Mouse (Mus musculus): ENCODE results near the gene 9430038I01Rik. TPM values are rescaled to one million over a fixed set of nuclear protein-coding genes. Genes with fewer than 3 reads are reported as not detected.

9430038I01Rik gene
- polyA plus RNA-seq, 1 experiment from 2014 or later, result 16.0 TPM

- H3K9ac ChIP-seq, result no peak overlapping the region
- no peak overlapping the region for H3K4me2 ChIP-seq
- 91% methylated on average over 8 of the region's 8 CpGs for WGBS
- H3K4me1 ChIP-seq, result peaks cover 5% of the 10 kb centered on the region
- ATAC-seq (ENCODE audit: low FRiP score), result no peak
- H3K36me3 ChIP-seq (replicated peaks), result no peaks in the 10 kb centered on the region
- no peaks in the 10 kb centered on the region for H3K27me3 ChIP-seq
- no peak overlapping the region for H3K4me3 ChIP-seq (replicated peaks)
- H3K27ac ChIP-seq, result no peak overlapping the region
- no peaks in the 10 kb centered on the region for H3K9me3 ChIP-seq
These were observed 4.1 kb upstream of the 9430038I01Rik start for GRCm38 (mm10) chr7:137414710-137415109.

- ATAC-seq (ENCODE audit: low FRiP score), result no peak
- no peak overlapping the region for H3K9ac ChIP-seq
- H3K9me3 ChIP-seq, result no peaks in the 10 kb centered on the region
- no peaks in the 10 kb centered on the region for H3K27me3 ChIP-seq
- H3K27ac ChIP-seq, result no peak overlapping the region
- WGBS, result 83% methylated on average over 1 of the region's 1 CpGs
- H3K4me2 ChIP-seq, result no peak overlapping the region
- H3K36me3 ChIP-seq (replicated peaks), result no peaks in the 10 kb centered on the region
- no peak overlapping the region for H3K4me3 ChIP-seq (replicated peaks)
- peaks cover 5% of the 10 kb centered on the region for H3K4me1 ChIP-seq
These were observed 3.0 kb downstream of the 9430038I01Rik start for GRCm38 (mm10) chr7:137407428-137408058.

- H3K4me3 ChIP-seq (replicated peaks), result no peak overlapping the region
- no peaks in the 10 kb centered on the region for H3K4me1 ChIP-seq
- 0 out of 2 replicates have a peak, but pooled peaks cover 3% of the 10 kb centered on the region for H3K36me3 ChIP-seq (replicated peaks)
- no peaks in the 10 kb centered on the region for H3K9me3 ChIP-seq
- no peak overlapping the region for H3K27ac ChIP-seq
- H3K27me3 ChIP-seq, result no peaks in the 10 kb centered on the region
- no peak overlapping the region for H3K9ac ChIP-seq
- H3K4me2 ChIP-seq, result no peak overlapping the region
- 94% methylated on average over 2 of the region's 2 CpGs for WGBS
- no peak for ATAC-seq (ENCODE audit: low FRiP score)
These were observed 6.4 kb downstream of the 9430038I01Rik start for GRCm38 (mm10) chr7:137404146-137404545.

GRCm38 (mm10) chr7:137398973-137399372, 11.6 kb downstream of the 9430038I01Rik start:
- Histone ChIP-seq H3K4me3 (replicated peaks) (no peak overlapping the region), H3K36me3 (replicated peaks) (0 out of 2 replicates have a peak, but pooled peaks cover 3% of the 10 kb centered on the region), H3K9ac (no peak overlapping the region), H3K9me3 (no peaks in the 10 kb centered on the region), H3K4me2 (no peak overlapping the region), H3K27me3 (no peaks in the 10 kb centered on the region), H3K4me1 (no peaks in the 10 kb centered on the region), H3K27ac (no peak overlapping the region)
- WGBS, result 91% methylated on average over 4 of the region's 4 CpGs
- no peak for ATAC-seq (ENCODE audit: low FRiP score)

- Histone ChIP-seq H3K27ac (no peak overlapping the region), H3K4me1 (no peaks in the 10 kb centered on the region), H3K4me3 (replicated peaks) (no peak overlapping the region), H3K9me3 (no peaks in the 10 kb centered on the region), H3K4me2 (no peak overlapping the region), H3K27me3 (no peaks in the 10 kb centered on the region), H3K36me3 (replicated peaks) (0 out of 2 replicates have a peak, but pooled peaks cover 3% of the 10 kb centered on the region), H3K9ac (no peak overlapping the region)
- no peak for ATAC-seq (ENCODE audit: low FRiP score)
- 94% methylated on average over 8 of the region's 8 CpGs for WGBS
These were observed 13.1 kb downstream of the 9430038I01Rik start for GRCm38 (mm10) chr7:137397361-137397910.

GRCm38 (mm10) chr7:137395421-137395820, 15.1 kb downstream of the 9430038I01Rik start:
- WGBS, result 86% methylated on average over 4 of the region's 4 CpGs
- Histone ChIP-seq H3K4me1 (no peaks in the 10 kb centered on the region), H3K4me2 (no peak overlapping the region), H3K27me3 (no peaks in the 10 kb centered on the region), H3K27ac (no peak overlapping the region), H3K36me3 (replicated peaks) (no peaks in the 10 kb centered on the region), H3K4me3 (replicated peaks) (no peak overlapping the region), H3K9me3 (0 out of 2 replicates have a peak, but pooled peaks cover 4% of the 10 kb centered on the region), H3K9ac (no peak overlapping the region)
- ATAC-seq (ENCODE audit: low FRiP score), result no peak

- Histone ChIP-seq H3K4me3 (replicated peaks) (no peak overlapping the region), H3K27me3 (no peaks in the 10 kb centered on the region), H3K4me1 (no peaks in the 10 kb centered on the region), H3K4me2 (no peak overlapping the region), H3K9ac (no peak overlapping the region), H3K9me3 (0 out of 2 replicates have a peak, but pooled peaks cover 4% of the 10 kb centered on the region), H3K27ac (no peak overlapping the region), H3K36me3 (replicated peaks) (no peaks in the 10 kb centered on the region)
- WGBS, result 89% methylated on average over 5 of the region's 5 CpGs
- ATAC-seq (ENCODE audit: low FRiP score), result no peak
These were observed 22.7 kb downstream of the 9430038I01Rik start for GRCm38 (mm10) chr7:137387863-137388262.

GRCm38 (mm10) chr7:137374996-137375395, 35.6 kb downstream of the 9430038I01Rik start:
- 95% methylated on average over 7 of the region's 7 CpGs for WGBS
- Histone ChIP-seq H3K4me2 (no peak overlapping the region), H3K36me3 (replicated peaks) (no peaks in the 10 kb centered on the region), H3K4me3 (replicated peaks) (no peak overlapping the region), H3K4me1 (no peaks in the 10 kb centered on the region), H3K27ac (no peak overlapping the region), H3K27me3 (no peaks in the 10 kb centered on the region), H3K9ac (no peak overlapping the region), H3K9me3 (no peaks in the 10 kb centered on the region)
- no peak for ATAC-seq (ENCODE audit: low FRiP score)

GRCm38 (mm10) chr7:137371770-137372169, 38.8 kb downstream of the 9430038I01Rik start:
- H3K27ac ChIP-seq, result no peak overlapping the region
- H3K36me3 ChIP-seq (replicated peaks), result no peaks in the 10 kb centered on the region
- no peaks in the 10 kb centered on the region for H3K4me1 ChIP-seq
- H3K4me3 ChIP-seq (replicated peaks), result no peak overlapping the region
- 63% methylated on average over 4 of the region's 4 CpGs for whole genome bisulfite sequencing
- peaks cover 3% of the 10 kb centered on the region; the same call in 1 of the 2 replicates for H3K27me3 ChIP-seq
- ATAC-seq (ENCODE audit: low FRiP score), result no peak
- H3K4me2 ChIP-seq, result no peak overlapping the region
- no peaks in the 10 kb centered on the region for H3K9me3 ChIP-seq
- H3K9ac ChIP-seq, result no peak overlapping the region

GRCm38 (mm10) chr7:137370175-137370574, 40.4 kb downstream of the 9430038I01Rik start:
- H3K36me3 ChIP-seq (replicated peaks), result no peaks in the 10 kb centered on the region
- no peak overlapping the region for H3K4me3 ChIP-seq (replicated peaks)
- no peaks in the 10 kb centered on the region for H3K9me3 ChIP-seq
- no peak overlapping the region for H3K27ac ChIP-seq
- no peak overlapping the region for H3K9ac ChIP-seq
- H3K4me1 ChIP-seq, result no peaks in the 10 kb centered on the region
- no peak overlapping the region for H3K4me2 ChIP-seq
- H3K27me3 ChIP-seq, result peaks cover 3% of the 10 kb centered on the region; the same call in 1 of the 2 replicates
- no peak for ATAC-seq (ENCODE audit: low FRiP score)
- 33% methylated on average over 2 of the region's 2 CpGs for WGBS

- no peak overlapping the region for H3K4me3 ChIP-seq (replicated peaks)
- peaks cover 6% of the 10 kb centered on the region; the same call in 1 of the 2 replicates for H3K27me3 ChIP-seq
- H3K36me3 ChIP-seq (replicated peaks), result no peaks in the 10 kb centered on the region
- ATAC-seq (ENCODE audit: low FRiP score), result no peak
- H3K27ac ChIP-seq, result no peak overlapping the region
- no peak overlapping the region for H3K9ac ChIP-seq
- H3K9me3 ChIP-seq, result no peaks in the 10 kb centered on the region
- no peaks in the 10 kb centered on the region for H3K4me1 ChIP-seq
- H3K4me2 ChIP-seq, result no peak overlapping the region
- 86% methylated on average over 4 of the region's 4 CpGs for WGBS
These were observed 43.8 kb downstream of the 9430038I01Rik start for GRCm38 (mm10) chr7:137366736-137367135.

- no peak for ATAC-seq (ENCODE audit: low FRiP score)
- H3K27me3 ChIP-seq, result peaks cover 6% of the 10 kb centered on the region; the same call in 1 of the 2 replicates
- H3K9me3 ChIP-seq, result no peaks in the 10 kb centered on the region
- H3K4me3 ChIP-seq (replicated peaks), result no peak overlapping the region
- H3K9ac ChIP-seq, result no peak overlapping the region
- no peak overlapping the region for H3K27ac ChIP-seq
- no peak overlapping the region for H3K4me2 ChIP-seq
- no peaks in the 10 kb centered on the region for H3K4me1 ChIP-seq
- H3K36me3 ChIP-seq (replicated peaks), result no peaks in the 10 kb centered on the region
- 90% methylated on average over 8 of the region's 8 CpGs for WGBS
These were observed 45.5 kb downstream of the 9430038I01Rik start for GRCm38 (mm10) chr7:137365056-137365455.

GRCm38 (mm10) chr7:137364571-137364970, 46.0 kb downstream of the 9430038I01Rik start:
- Histone ChIP-seq H3K27me3 (peaks cover 6% of the 10 kb centered on the region; the same call in 1 of the 2 replicates), H3K27ac (no peak overlapping the region), H3K9me3 (no peaks in the 10 kb centered on the region), H3K4me1 (no peaks in the 10 kb centered on the region), H3K36me3 (replicated peaks) (no peaks in the 10 kb centered on the region), H3K4me3 (replicated peaks) (no peak overlapping the region), H3K4me2 (no peak overlapping the region), H3K9ac (no peak overlapping the region)
- no peak for ATAC-seq (ENCODE audit: low FRiP score)
- 79% methylated on average over 7 of the region's 7 CpGs for WGBS

Data from forebrain, embryonic 12.5 days (tissue).